Mouse (Mus musculus): ENCODE results near the gene Mpzl1. TPM values are rescaled to one million over a fixed set of nuclear protein-coding genes. Genes with fewer than 3 reads are reported as not detected.

The Mpzl1 gene
- total RNA-seq, 2 experiments from 2014 or later: 0.33 to 4.1 TPM

- no peak for ATAC-seq (replicated peaks; ENCODE audit: poor library complexity)
These were observed 17.0 kb downstream of the Mpzl1 start for GRCm38 (mm10) chr1:165617166-165617891.

GRCm38 (mm10) chr1:165616652-165617051 lies 17.7 kb downstream of the Mpzl1 start:
- ATAC-seq (replicated peaks; ENCODE audit: poor library complexity): no peak

- no peak for ATAC-seq (replicated peaks; ENCODE audit: poor library complexity)
These were observed 19.5 kb downstream of the Mpzl1 start for GRCm38 (mm10) chr1:165614793-165615192.

GRCm38 (mm10) chr1:165613926-165614325 lies 20.4 kb downstream of the Mpzl1 start:
- ATAC-seq (replicated peaks; ENCODE audit: poor library complexity): no peak

GRCm38 (mm10) chr1:165612714-165613113 lies 21.6 kb downstream of the Mpzl1 start:
- peak; percentile 48 for ATAC-seq (replicated peaks; ENCODE audit: poor library complexity)

GRCm38 (mm10) chr1:165610321-165610999 lies 23.9 kb downstream of the Mpzl1 start:
- ATAC-seq (replicated peaks; ENCODE audit: poor library complexity): no peak

- ATAC-seq (replicated peaks; ENCODE audit: poor library complexity): 0 out of 2 replicates have a peak, but pooled peaks have one; percentile 15
These were observed 24.6 kb downstream of the Mpzl1 start for GRCm38 (mm10) chr1:165609495-165610320.

- ATAC-seq (replicated peaks; ENCODE audit: poor library complexity): no peak
These were observed 25.4 kb downstream of the Mpzl1 start for GRCm38 (mm10) chr1:165608904-165609303.

- no peak for ATAC-seq (replicated peaks; ENCODE audit: poor library complexity)
These were observed 28.6 kb downstream of the Mpzl1 start for GRCm38 (mm10) chr1:165605774-165606173.

GRCm38 (mm10) chr1:165605108-165605507 lies 29.2 kb downstream of the Mpzl1 start:
- ATAC-seq (replicated peaks; ENCODE audit: poor library complexity): no peak

- peak; percentile 88 for ATAC-seq (replicated peaks; ENCODE audit: poor library complexity)
These were observed 30.1 kb downstream of the Mpzl1 start for GRCm38 (mm10) chr1:165604203-165604602.

GRCm38 (mm10) chr1:165603218-165603617 lies 31.1 kb downstream of the Mpzl1 start:
- peak; percentile 51 for ATAC-seq (replicated peaks; ENCODE audit: poor library complexity)

GRCm38 (mm10) chr1:165601775-165602280 lies 32.5 kb downstream of the Mpzl1 start:
- ATAC-seq (replicated peaks; ENCODE audit: poor library complexity): no peak

GRCm38 (mm10) chr1:165594699-165595421 lies 39.5 kb downstream of the Mpzl1 start:
- ATAC-seq (replicated peaks; ENCODE audit: poor library complexity): no peak

GRCm38 (mm10) chr1:165592295-165593082 lies 41.8 kb downstream of the Mpzl1 start:
- peak; percentile 50 for ATAC-seq (replicated peaks; ENCODE audit: poor library complexity)

GRCm38 (mm10) chr1:165590760-165591159 lies 43.6 kb downstream of the Mpzl1 start:
- no peak for ATAC-seq (replicated peaks; ENCODE audit: poor library complexity)

GRCm38 (mm10) chr1:165589280-165590048 lies 44.9 kb downstream of the Mpzl1 start:
- ATAC-seq (replicated peaks; ENCODE audit: poor library complexity): no peak

GRCm38 (mm10) chr1:165587845-165588244 lies 46.5 kb downstream of the Mpzl1 start:
- no peak for ATAC-seq (replicated peaks; ENCODE audit: poor library complexity)

- no peak for ATAC-seq (replicated peaks; ENCODE audit: poor library complexity)
These were observed 48.0 kb downstream of the Mpzl1 start for GRCm38 (mm10) chr1:165586366-165586765.
